Mouse (Mus musculus) thymus, adult 2 months (tissue): Measurements from ENCODE around the gene Zfp579.

Experiments used
- CTCF ChIP-seq: fragments of 200-500 bp; IDR thresholded peaks from 2 replicates; pipeline ENCODE4 v1.5.1; 2012; ENCODE audit warnings: mild to moderate bottlenecking, control low read depth, low read length, moderate library complexity, borderline replicate concordance; ENCODE audit not compliant: control insufficient read depth, poor library complexity, insufficient read depth; ENCODE audit errors: extremely low read depth
- POLR2A ChIP-seq: fragments of 200-500 bp; IDR thresholded peaks from 2 replicates; pipeline ENCODE4 v1.6.1; 2012; ENCODE audit warnings: mild to moderate bottlenecking, low read length, control low read depth, moderate library complexity; ENCODE audit not compliant: control insufficient read depth, poor library complexity, insufficient read depth; ENCODE audit errors: extremely low read depth

GRCm38 (mm10) chr7:4940068-4940479 is 55.9 kb downstream of the Zfp579 start:
- TF ChIP-seq POLR2A (no peak), CTCF (peak; percentile 77; the same call in 1 of the 2 replicates)
